Mouse (Mus musculus): ENCODE measurements around the gene Zdhhc6. TPM values are rescaled to one million over a fixed set of nuclear protein-coding genes. Genes with fewer than 3 reads are reported as not detected.

The Zdhhc6 gene
- polyA plus RNA-seq, 1 experiment from 2014 or later = 63.9 TPM

DNA sequence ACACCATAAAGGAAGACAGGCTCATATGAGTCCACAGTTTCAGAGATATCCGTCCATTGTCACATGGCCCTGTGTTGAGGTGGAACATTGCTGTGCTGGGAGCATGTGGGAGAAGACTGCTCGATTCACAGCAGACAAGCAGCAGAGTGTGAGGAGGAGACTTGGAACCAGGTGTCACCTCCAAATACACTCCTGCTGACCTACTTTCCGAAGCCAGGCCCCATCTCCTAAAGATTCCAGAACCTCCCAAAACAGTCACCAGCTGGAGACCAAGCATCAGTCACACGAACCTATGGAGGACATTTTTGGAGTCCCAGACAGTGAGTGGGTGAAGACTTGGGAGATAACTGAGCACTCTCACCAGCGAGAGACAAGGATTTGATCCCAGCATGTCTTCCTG lies 79.3 kb downstream of the Zdhhc6 start:
- ATAC-seq (ENCODE audit: insufficient number of reproducible peaks, insufficient read depth, low FRiP score, low read depth) = no peak
- H3K4me2 ChIP-seq (ENCODE audit: low read length) = no peak overlapping the region
- H3K9ac ChIP-seq (ENCODE audit: low read length) = no peak overlapping the region
- no peak overlapping the region for H3K4me3 ChIP-seq (ENCODE audit: control insufficient read depth in 1 of 2, insufficient read depth in 1 of 2, low read depth in 1 of 2, low read length in 2 of 2)
- no peaks in the 10 kb centered on the region for H3K9me3 ChIP-seq (ENCODE audit: control insufficient read depth, low read length)
- H3K27ac ChIP-seq (replicated peaks in 1 of 2; ENCODE audit: control insufficient read depth in 1 of 2, insufficient read depth in 1 of 2, low read depth in 2 of 2, low read length in 2 of 2) = no peak overlapping the region
- peaks cover under 1 to 4% of the 10 kb centered on the region in 2 experiments; a peak in 2 of 4 replicates for H3K4me1 ChIP-seq (ENCODE audit: control insufficient read depth in 2 of 2, insufficient read depth in 2 of 2, low read length in 2 of 2)
- WGBS = 70% methylated on average over 5 of the region's 5 CpGs
- no peaks in the 10 kb centered on the region for H3K36me3 ChIP-seq (ENCODE audit: control insufficient read depth, insufficient read depth, low read length)
- no peaks in the 10 kb centered on the region for H3K27me3 ChIP-seq (ENCODE audit: control insufficient read depth, insufficient read depth, low read length)

DNA sequence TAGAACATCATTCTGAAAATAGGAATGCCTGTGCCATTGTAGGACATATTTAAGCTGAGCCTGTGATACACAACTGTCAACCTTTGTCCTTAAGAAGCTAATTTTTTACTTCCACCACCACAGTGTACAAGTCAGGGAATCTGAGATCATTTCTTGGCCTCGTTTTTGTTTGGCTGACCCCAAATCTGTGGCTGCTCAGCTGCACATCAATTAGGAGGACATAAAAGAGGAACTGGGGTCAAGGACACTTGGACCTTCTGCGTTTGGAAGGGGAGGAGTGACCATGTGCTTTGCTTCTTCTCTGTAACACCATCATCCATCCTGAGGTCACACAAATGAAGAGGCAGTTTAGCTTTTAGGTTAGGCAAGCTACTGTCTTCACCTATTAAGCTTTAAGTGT lies 79.8 kb downstream of the Zdhhc6 start:
- no peak overlapping the region for H3K4me2 ChIP-seq (ENCODE audit: low read length)
- H3K27me3 ChIP-seq (ENCODE audit: control insufficient read depth, insufficient read depth, low read length) = no peaks in the 10 kb centered on the region
- no peaks in the 10 kb centered on the region for H3K9me3 ChIP-seq (ENCODE audit: control insufficient read depth, low read length)
- no peak overlapping the region for H3K4me3 ChIP-seq (ENCODE audit: control insufficient read depth in 1 of 2, insufficient read depth in 1 of 2, low read depth in 1 of 2, low read length in 2 of 2)
- peaks cover 4 to 5% of the 10 kb centered on the region in 2 experiments; a peak in 3 of 4 replicates for H3K4me1 ChIP-seq (ENCODE audit: control insufficient read depth in 2 of 2, insufficient read depth in 2 of 2, low read length in 2 of 2)
- no peak overlapping the region for H3K27ac ChIP-seq (replicated peaks in 1 of 2; ENCODE audit: control insufficient read depth in 1 of 2, insufficient read depth in 1 of 2, low read depth in 2 of 2, low read length in 2 of 2)
- no peak overlapping the region for H3K9ac ChIP-seq (ENCODE audit: low read length)
- no peak for ATAC-seq (ENCODE audit: insufficient number of reproducible peaks, insufficient read depth, low FRiP score, low read depth)
- 62% methylated on average over 2 of the region's 2 CpGs for WGBS
- no peaks in the 10 kb centered on the region for H3K36me3 ChIP-seq (ENCODE audit: control insufficient read depth, insufficient read depth, low read length)

DNA sequence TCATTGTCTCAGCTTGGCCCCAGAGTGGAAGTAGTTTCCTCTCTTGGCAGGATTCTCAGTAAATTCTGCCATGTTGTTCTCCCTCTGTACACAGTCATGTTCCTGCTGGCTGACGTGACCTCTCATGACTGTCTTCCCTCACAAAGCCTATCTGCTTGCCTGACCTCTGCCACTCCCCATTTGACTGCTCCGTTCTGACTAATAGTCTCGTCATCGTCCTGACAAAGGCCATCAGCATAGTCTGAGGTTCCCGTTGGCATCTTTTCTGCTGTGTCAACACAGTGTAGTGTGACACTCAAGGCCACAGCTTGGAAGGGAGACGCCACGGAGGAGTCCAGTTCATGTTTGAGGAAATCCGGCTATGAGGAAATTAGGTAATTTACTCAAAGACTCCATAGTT lies 83.7 kb downstream of the Zdhhc6 start:
- Histone ChIP-seq H3K27ac (replicated peaks in 1 of 2; ENCODE audit: control insufficient read depth in 1 of 2, insufficient read depth in 1 of 2, low read depth in 2 of 2, low read length in 2 of 2) (peak overlapping the region in 1 of 2 experiments; percentile 56; a peak in 2 of 4 replicates), H3K4me2 (ENCODE audit: low read length) (no peak overlapping the region), H3K4me1 (ENCODE audit: control insufficient read depth in 2 of 2, insufficient read depth in 2 of 2, low read length in 2 of 2) (peaks cover 3 to 5% of the 10 kb centered on the region in 2 experiments; a peak in 3 of 4 replicates), H3K4me3 (ENCODE audit: control insufficient read depth in 1 of 2, insufficient read depth in 1 of 2, low read depth in 1 of 2, low read length in 2 of 2) (no peak overlapping the region), H3K27me3 (ENCODE audit: control insufficient read depth, insufficient read depth, low read length) (no peaks in the 10 kb centered on the region), H3K9me3 (ENCODE audit: control insufficient read depth, low read length) (no peaks in the 10 kb centered on the region), H3K36me3 (ENCODE audit: control insufficient read depth, insufficient read depth, low read length) (no peaks in the 10 kb centered on the region), H3K9ac (ENCODE audit: low read length) (no peak overlapping the region)
- 0 out of 2 replicates have a peak, but pooled peaks have one; percentile 47 for ATAC-seq (ENCODE audit: insufficient number of reproducible peaks, insufficient read depth, low FRiP score, low read depth)
- 34% methylated on average over 8 of the region's 8 CpGs for WGBS

DNA sequence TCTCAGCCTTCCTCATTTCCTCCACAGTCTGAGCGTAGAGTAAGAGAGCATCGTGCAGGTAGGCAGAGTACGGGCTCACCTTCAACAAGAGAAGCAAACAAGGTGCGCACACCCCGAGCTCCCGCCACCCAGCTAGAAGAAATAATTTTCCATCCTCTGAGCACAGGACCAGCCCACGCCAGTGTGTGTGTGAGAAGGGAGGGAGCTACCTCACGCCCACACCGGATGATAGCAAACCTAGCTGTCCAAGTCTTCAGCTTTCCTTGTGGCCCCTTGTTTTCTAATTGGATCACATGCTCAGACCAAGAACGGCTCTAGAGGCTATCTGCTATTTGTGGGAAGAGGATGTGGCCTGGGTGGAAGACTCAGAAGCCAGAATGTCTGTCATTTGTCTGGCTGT lies 84.8 kb downstream of the Zdhhc6 start:
- H3K9ac ChIP-seq (ENCODE audit: low read length) = no peak overlapping the region
- 68% methylated on average over 10 of the region's 10 CpGs for WGBS
- H3K36me3 ChIP-seq (ENCODE audit: control insufficient read depth, insufficient read depth, low read length) = no peaks in the 10 kb centered on the region
- no peak overlapping the region for H3K27ac ChIP-seq (replicated peaks in 1 of 2; ENCODE audit: control insufficient read depth in 1 of 2, insufficient read depth in 1 of 2, low read depth in 2 of 2, low read length in 2 of 2)
- ATAC-seq (ENCODE audit: insufficient number of reproducible peaks, insufficient read depth, low FRiP score, low read depth) = no peak
- H3K9me3 ChIP-seq (ENCODE audit: control insufficient read depth, low read length) = no peaks in the 10 kb centered on the region
- no peak overlapping the region for H3K4me2 ChIP-seq (ENCODE audit: low read length)
- H3K4me3 ChIP-seq (ENCODE audit: control insufficient read depth in 1 of 2, insufficient read depth in 1 of 2, low read depth in 1 of 2, low read length in 2 of 2) = no peak overlapping the region
- no peaks in the 10 kb centered on the region for H3K27me3 ChIP-seq (ENCODE audit: control insufficient read depth, insufficient read depth, low read length)
- peaks cover 3 to 5% of the 10 kb centered on the region in 2 experiments; a peak in 3 of 4 replicates for H3K4me1 ChIP-seq (ENCODE audit: control insufficient read depth in 2 of 2, insufficient read depth in 2 of 2, low read length in 2 of 2)

DNA sequence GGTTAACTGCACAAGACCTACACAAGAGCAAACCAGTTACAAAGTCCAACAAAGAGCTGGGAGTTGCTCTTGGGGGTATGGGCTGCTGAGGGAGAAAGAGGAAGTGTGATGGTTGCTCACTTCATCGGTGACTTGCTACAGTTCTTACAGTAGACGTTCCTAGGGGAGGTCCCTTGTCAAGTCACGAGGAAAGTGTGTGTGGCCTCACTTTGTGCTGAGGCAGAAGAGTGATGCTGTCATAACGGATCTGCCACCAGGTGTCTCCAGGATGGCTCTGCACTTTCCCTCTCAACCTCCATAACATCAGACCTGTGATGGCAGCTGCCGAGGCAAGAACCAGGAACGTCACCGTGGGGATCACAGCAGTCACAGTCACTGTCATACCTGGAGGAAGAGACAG lies 88.7 kb downstream of the Zdhhc6 start:
- Histone ChIP-seq H3K4me3 (ENCODE audit: control insufficient read depth in 1 of 2, insufficient read depth in 1 of 2, low read depth in 1 of 2, low read length in 2 of 2) (no peak overlapping the region), H3K4me1 (ENCODE audit: control insufficient read depth in 2 of 2, insufficient read depth in 2 of 2, low read length in 2 of 2) (peaks cover 1 to 5% of the 10 kb centered on the region in 2 experiments; a peak in 3 of 4 replicates), H3K9ac (ENCODE audit: low read length) (no peak overlapping the region), H3K4me2 (ENCODE audit: low read length) (no peak overlapping the region), H3K36me3 (ENCODE audit: control insufficient read depth, insufficient read depth, low read length) (no peaks in the 10 kb centered on the region), H3K27ac (replicated peaks in 1 of 2; ENCODE audit: control insufficient read depth in 1 of 2, insufficient read depth in 1 of 2, low read depth in 2 of 2, low read length in 2 of 2) (no peak overlapping the region), H3K27me3 (ENCODE audit: control insufficient read depth, insufficient read depth, low read length) (no peaks in the 10 kb centered on the region), H3K9me3 (ENCODE audit: control insufficient read depth, low read length) (no peaks in the 10 kb centered on the region)
- 71% methylated on average over 7 of the region's 7 CpGs for WGBS
- no peak for ATAC-seq (ENCODE audit: insufficient number of reproducible peaks, insufficient read depth, low FRiP score, low read depth)

DNA sequence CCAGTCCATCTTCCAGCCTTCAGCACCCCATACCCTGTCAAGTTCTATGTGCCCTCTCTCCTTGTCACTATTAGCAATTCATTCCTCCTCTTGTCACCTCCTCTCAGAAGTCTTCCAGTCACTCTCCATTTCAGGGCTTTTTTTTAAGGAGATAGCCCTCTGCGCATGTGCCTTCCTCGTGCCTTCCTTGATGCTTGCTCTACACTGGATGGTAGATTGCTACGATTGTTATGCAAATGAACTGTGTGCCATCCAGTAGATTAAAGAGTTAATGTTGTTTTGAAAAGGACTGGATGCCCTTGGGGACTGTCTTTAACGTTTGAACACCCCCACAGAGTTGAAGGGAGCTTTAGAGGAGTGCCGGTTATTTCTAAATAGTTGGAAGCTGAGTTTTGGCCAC lies 89.2 kb downstream of the Zdhhc6 start:
- Histone ChIP-seq H3K4me2 (ENCODE audit: low read length) (no peak overlapping the region), H3K4me1 (ENCODE audit: control insufficient read depth in 2 of 2, insufficient read depth in 2 of 2, low read length in 2 of 2) (peaks cover 0 to 5% of the 10 kb centered on the region in 2 experiments; a peak in 2 of 4 replicates), H3K9me3 (ENCODE audit: control insufficient read depth, low read length) (no peaks in the 10 kb centered on the region), H3K4me3 (ENCODE audit: control insufficient read depth in 1 of 2, insufficient read depth in 1 of 2, low read depth in 1 of 2, low read length in 2 of 2) (no peak overlapping the region), H3K9ac (ENCODE audit: low read length) (no peak overlapping the region), H3K27me3 (ENCODE audit: control insufficient read depth, insufficient read depth, low read length) (no peaks in the 10 kb centered on the region), H3K27ac (replicated peaks in 1 of 2; ENCODE audit: control insufficient read depth in 1 of 2, insufficient read depth in 1 of 2, low read depth in 2 of 2, low read length in 2 of 2) (no peak overlapping the region), H3K36me3 (ENCODE audit: control insufficient read depth, insufficient read depth, low read length) (no peaks in the 10 kb centered on the region)
- WGBS = 64% methylated on average over 5 of the region's 5 CpGs
- no peak for ATAC-seq (ENCODE audit: insufficient number of reproducible peaks, insufficient read depth, low FRiP score, low read depth)

DNA sequence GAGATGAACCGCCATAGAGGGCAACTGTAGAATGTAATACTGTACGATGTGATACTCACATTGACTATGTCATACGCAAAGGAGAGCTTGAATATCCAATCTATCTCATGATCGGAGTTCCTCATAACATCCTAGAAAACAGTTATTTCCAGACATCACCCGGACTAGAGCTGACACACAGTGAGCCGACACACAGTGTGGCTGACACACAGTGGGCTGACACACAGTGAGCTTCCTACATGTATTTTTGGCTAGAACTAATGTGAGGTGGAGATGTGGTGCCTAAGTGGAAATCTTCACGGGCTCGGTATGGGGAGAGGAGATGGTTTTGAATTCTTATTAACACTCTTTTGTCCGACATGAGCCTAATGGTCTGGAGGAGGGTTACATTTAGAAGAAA lies 93.6 kb downstream of the Zdhhc6 start:
- Histone ChIP-seq H3K27ac (replicated peaks in 1 of 2; ENCODE audit: control insufficient read depth in 1 of 2, insufficient read depth in 1 of 2, low read depth in 2 of 2, low read length in 2 of 2) (no peak overlapping the region), H3K4me1 (ENCODE audit: control insufficient read depth in 2 of 2, insufficient read depth in 2 of 2, low read length in 2 of 2) (peaks cover 5 to 9% of the 10 kb centered on the region in 2 experiments; a peak in 2 of 4 replicates), H3K4me2 (ENCODE audit: low read length) (no peak overlapping the region), H3K27me3 (ENCODE audit: control insufficient read depth, insufficient read depth, low read length) (no peaks in the 10 kb centered on the region), H3K4me3 (ENCODE audit: control insufficient read depth in 1 of 2, insufficient read depth in 1 of 2, low read depth in 1 of 2, low read length in 2 of 2) (no peak overlapping the region), H3K9me3 (ENCODE audit: control insufficient read depth, low read length) (no peaks in the 10 kb centered on the region), H3K9ac (ENCODE audit: low read length) (no peak overlapping the region), H3K36me3 (ENCODE audit: control insufficient read depth, insufficient read depth, low read length) (no peaks in the 10 kb centered on the region)
- WGBS = 83% methylated on average over 9 of the region's 9 CpGs
- no peak for ATAC-seq (ENCODE audit: insufficient number of reproducible peaks, insufficient read depth, low FRiP score, low read depth)

All from heart, embryonic 14.5 days (tissue).